Mouse (Mus musculus): ENCODE data around the gene Gm3383.
"Not testable (repeated sequence)": the region's sequence is repeated elsewhere in the genome, so short reads cannot be mapped to it uniquely, and the experiment has no call there.

Gm3383 gene

DNA sequence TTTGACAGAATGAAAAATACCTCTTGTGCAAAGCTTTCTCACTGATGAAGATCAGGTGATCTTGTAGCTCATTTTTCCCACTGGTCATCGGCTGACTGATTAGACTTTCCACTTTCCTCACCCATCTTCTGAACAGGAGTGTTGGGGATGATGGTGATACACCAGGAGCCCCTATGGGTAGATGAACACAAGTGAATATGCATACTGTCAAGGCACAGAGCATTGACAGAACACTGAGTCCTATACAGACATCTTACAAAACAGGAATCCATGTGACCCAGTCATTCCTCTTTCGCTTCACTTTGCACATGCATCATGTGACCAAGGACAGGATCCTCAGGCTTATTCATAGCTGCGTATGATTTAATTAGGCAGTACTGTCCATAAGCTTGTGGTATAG lies at the start of gene Gm3383:
TSS of gene Gm3383 (minus strand) at position 101 of the 400 bp plus-strand sequence.
- DNase-seq, result not testable (repeated sequence)

DNA sequence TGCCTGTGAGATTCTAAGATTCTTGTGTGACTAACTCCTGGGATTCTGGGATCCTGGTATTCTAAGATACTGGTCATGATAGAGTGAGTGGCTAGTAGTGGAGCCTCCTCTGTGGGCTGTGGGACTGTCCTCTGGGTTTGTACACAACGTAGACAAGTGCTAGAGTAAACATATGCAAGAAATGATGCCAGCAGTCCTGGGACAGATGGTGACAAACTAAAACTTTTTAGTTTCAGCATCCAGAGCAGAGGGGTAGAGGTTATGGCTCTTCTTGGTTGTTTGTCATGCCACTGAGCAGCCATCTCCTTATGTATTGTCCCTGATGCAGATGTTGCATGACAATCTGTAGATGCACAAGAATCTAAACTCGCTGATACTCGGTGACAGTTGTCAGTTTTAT lies 48.1 kb upstream of the Gm3383 start:
- not testable (repeated sequence) for DNase-seq

DNA sequence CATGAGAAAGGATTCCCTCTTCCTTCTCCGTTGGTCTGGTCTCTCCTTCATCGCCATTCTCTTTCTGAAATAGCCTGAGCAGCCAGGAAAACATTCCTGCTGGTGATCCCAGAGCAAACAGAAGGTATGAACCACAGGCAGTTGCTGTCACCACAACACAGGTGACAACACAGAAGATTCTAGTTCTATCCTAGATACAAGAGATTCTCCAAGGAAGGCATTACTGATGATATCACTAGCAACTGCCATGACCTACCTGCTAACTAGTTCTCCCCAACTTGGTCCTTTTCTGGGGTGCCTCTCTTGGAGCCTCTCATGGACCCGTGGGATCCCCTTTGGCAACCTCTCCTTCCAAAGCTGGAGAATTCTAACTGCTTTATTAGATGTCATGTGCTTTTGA lies 22.4 kb upstream of the Gm3383 start, which contains the start of gene Gm3424:
TSS of gene Gm3424 (minus strand) at position 101 of the 400 bp plus-strand sequence.
- not testable (repeated sequence) for DNase-seq

GRCm38 (mm10) chr14:5812699-5813356 lies 5.0 kb upstream of the Gm3383 start:
- not testable (repeated sequence) for DNase-seq

DNA sequence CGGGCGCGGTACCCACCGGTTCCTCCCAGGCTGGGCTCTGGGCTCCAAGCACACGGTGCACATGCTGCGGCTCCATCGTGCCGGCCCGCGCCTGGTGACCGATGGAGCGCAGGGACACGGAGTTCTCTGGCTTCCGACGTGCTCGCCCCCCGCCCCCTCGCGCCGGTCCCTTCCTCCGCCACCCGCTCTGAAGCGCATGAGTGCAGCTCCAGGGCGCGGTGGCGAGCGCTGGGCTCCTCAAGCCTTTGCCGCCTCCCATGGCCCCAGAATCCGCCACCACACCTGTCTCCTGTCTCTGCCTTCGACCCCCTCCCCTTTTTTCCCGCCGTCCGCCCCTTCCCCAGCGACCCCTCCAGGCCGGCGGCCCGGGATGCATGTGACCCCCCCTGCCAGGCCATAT lies 66.3 kb downstream of the Gm3383 start, which contains the start of gene Gm3373:
TSS of gene Gm3373 (minus strand) at position 101 of the 400 bp plus-strand sequence.
- DNase-seq, result not testable (repeated sequence)

- DNase-seq, result not testable (repeated sequence)
These were observed 120.4 kb downstream of the Gm3383 start, which contains the start of gene Gm9603 for GRCm38 (mm10) chr14:5687357-5687756. Gene Gm9603, minus strand, starts transcription at chr14:5687457.

GRCm38 (mm10) chr14:5632928-5633327 lies 174.9 kb downstream of the Gm3383 start, which contains the start of gene Gm8265:
Gene Gm8265, minus strand, starts transcription at chr14:5633028.
- not testable (repeated sequence) for DNase-seq

All from liver (tissue).